Mouse (Mus musculus) small intestine, adult 2 months (tissue): ENCODE measurements at regions not wholly inside any gene's neighbourhood (a gene's known extent, or its start where the extent isn't known, plus 50 kb on each side); places are given as distances from the start of the nearest gene placed in this dataset.

Source experiments
- CTCF ChIP-seq: fragments of 200-500 bp; IDR thresholded peaks from 2 replicates; pipeline ENCODE4 v1.5.1; 2012; ENCODE audit warnings: low read depth, mild to moderate bottlenecking, control low read depth, inconsistent platforms, low read length, moderate library complexity, mixed read lengths; ENCODE audit not compliant: insufficient replicate concordance, insufficient read length; ENCODE audit errors: extremely low read depth
- POLR2A ChIP-seq: fragments of 200-500 bp; IDR thresholded peaks from 2 replicates; pipeline ENCODE4 v1.6.1; 2012; ENCODE audit warnings: low read depth, mild to moderate bottlenecking, control low read depth, inconsistent platforms, low read length, moderate library complexity

DNA sequence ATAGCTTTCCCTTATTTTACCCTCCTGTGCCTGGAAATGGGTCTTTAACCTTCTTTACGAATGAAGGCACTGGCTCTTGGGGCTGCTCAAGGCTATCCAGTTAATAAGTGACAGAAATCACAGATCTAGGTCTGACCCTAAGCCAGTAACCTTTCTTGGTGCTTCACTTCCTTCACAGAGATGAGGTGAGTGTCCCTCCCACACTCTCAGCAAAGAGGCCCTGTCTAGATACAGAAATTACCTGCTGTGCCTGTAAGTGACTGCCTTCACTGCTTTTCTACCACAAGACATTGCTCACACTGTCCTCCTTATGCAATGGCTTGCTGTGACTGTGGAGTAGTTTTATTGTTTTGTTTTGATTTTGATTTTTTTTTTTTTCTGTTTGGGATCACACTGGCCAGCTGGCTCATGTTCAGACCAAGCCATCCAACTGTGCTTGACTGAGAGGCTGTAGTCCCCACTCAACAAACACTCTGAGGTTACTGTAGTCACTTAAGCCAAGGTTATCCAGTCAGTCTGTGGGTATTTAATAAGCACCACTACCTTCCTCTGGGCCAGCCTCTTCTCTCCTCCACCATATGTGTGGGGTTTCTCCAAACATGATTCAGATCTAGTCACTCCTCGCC lies 73.3 kb upstream of the Tmem17 start:
- TF ChIP-seq CTCF (no peak), POLR2A (no peak)
